19 mouse cellular contexts compared by ENCODE assay signal in the genomic region with DNA sequence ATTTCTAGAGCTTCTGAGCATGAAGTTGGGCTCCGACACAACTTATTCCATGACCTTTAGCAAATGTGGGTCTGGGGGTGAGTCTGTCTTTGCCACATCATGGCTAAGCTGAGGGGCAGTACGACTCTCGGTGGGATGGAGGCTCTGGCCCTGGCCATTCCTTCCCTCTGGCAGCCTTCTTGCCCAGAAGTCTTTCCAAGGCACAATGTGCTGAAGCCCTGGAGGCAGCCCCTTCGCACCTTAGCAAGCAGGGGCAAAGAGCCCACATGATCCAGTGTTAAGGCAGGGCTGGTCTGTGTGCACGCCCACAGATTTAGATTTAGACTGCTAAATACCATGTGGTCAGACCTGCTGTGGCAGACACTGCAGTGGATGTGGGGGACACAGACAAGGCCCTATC. TPM values are rescaled to one million over a fixed set of nuclear protein-coding genes. Genes with fewer than 3 reads are reported as not detected.
DNase-seq lines count a peak whose midpoint lies in the region; ATAC-seq lines count a peak whose summit lies in the region.
"Had no signal": no experiment of that assay in that cellular context is flagged by ENCODE, and none has a peak within 500 bp of the region (broad histone marks: within the 10 kb centered on the region; RNA-seq: fewer than 3 reads in every experiment).

No protein-coding gene starts in this region.

- H3K9me3 ChIP-seq in embryonic facial prominence, embryonic 13.5 days: no peaks in the 10 kb centered on the region
- no peaks in the 10 kb centered on the region for H3K9me3 ChIP-seq in embryonic facial prominence, embryonic 10.5 days
- H3K9me3 ChIP-seq in heart, embryonic 15.5 days (replicated peaks): no peaks in the 10 kb centered on the region
- no peaks in the 10 kb centered on the region for H3K9me3 ChIP-seq in liver, embryonic 13.5 days (replicated peaks)
- no peaks in the 10 kb centered on the region for H3K9me3 ChIP-seq in liver, embryonic 12.5 days (replicated peaks)
- H3K9me3 ChIP-seq in neural tube, embryonic 14.5 days (ENCODE audit: control insufficient read depth, low read length): no peaks in the 10 kb centered on the region
- H3K9me3 ChIP-seq in neural tube, embryonic 15.5 days (replicated peaks): no peaks in the 10 kb centered on the region

- H3K27ac ChIP-seq in embryonic facial prominence, embryonic 13.5 days: no peak overlapping the region
- H3K27ac ChIP-seq in embryonic facial prominence, embryonic 10.5 days (replicated peaks): no peak overlapping the region
- H3K27ac ChIP-seq in heart, embryonic 15.5 days: no peak overlapping the region
- 0 out of 2 replicates have a peak overlapping the region, but pooled peaks have one; percentile 79 for H3K27ac ChIP-seq in liver, embryonic 13.5 days
- no peak overlapping the region for H3K27ac ChIP-seq in liver, embryonic 12.5 days
- no peak overlapping the region for H3K27ac ChIP-seq in neural tube, embryonic 14.5 days (ENCODE audit: low read depth, low read length)
- H3K27ac ChIP-seq in neural tube, embryonic 15.5 days (replicated peaks): no peak overlapping the region; the same call in 1 of the 2 replicates
- H3K27ac ChIP-seq: stomach, postnatal 0 days had no signal

- intact Hi-C loops in heart, postnatal 10 days (cut with DNase I): loop anchor here (1.0 kb wide), 1 partner anchor 34 kb away; no protein-coding TSS in a partner anchor

- no peak overlapping the region for H3K4me2 ChIP-seq in embryonic facial prominence, embryonic 13.5 days
- H3K4me2 ChIP-seq in heart, embryonic 15.5 days: peak overlapping the region; percentile 12; the same call in 1 of the 2 replicates
- peak overlapping the region; percentile 19 for H3K4me2 ChIP-seq in liver, embryonic 13.5 days
- no peak overlapping the region for H3K4me2 ChIP-seq in liver, embryonic 12.5 days
- no peak overlapping the region for H3K4me2 ChIP-seq in neural tube, embryonic 14.5 days (ENCODE audit: low read depth, low read length)
- H3K4me2 ChIP-seq in neural tube, embryonic 15.5 days: no peak overlapping the region

- H3K36me3 ChIP-seq in embryonic facial prominence, embryonic 13.5 days: no peaks in the 10 kb centered on the region
- 0 out of 2 replicates have a peak, but pooled peaks cover 3% of the 10 kb centered on the region for H3K36me3 ChIP-seq in embryonic facial prominence, embryonic 10.5 days (replicated peaks)
- H3K36me3 ChIP-seq in heart, embryonic 15.5 days: peaks cover 6% of the 10 kb centered on the region
- H3K36me3 ChIP-seq in liver, embryonic 13.5 days: peaks cover 23% of the 10 kb centered on the region
- H3K36me3 ChIP-seq in liver, embryonic 12.5 days: peaks cover 28% of the 10 kb centered on the region
- H3K36me3 ChIP-seq in neural tube, embryonic 14.5 days (ENCODE audit: control insufficient read depth, insufficient read depth, low read length): no peaks in the 10 kb centered on the region
- H3K36me3 ChIP-seq in neural tube, embryonic 15.5 days: 0 out of 2 replicates have a peak, but pooled peaks cover 3% of the 10 kb centered on the region

- peaks cover 20% of the 10 kb centered on the region; the same call in 1 of the 2 replicates for H3K4me1 ChIP-seq in embryonic facial prominence, embryonic 13.5 days
- H3K4me1 ChIP-seq in embryonic facial prominence, embryonic 10.5 days: peaks cover 13% of the 10 kb centered on the region
- H3K4me1 ChIP-seq in heart, embryonic 15.5 days (replicated peaks): peaks cover 28% of the 10 kb centered on the region
- peaks cover 52% of the 10 kb centered on the region for H3K4me1 ChIP-seq in liver, embryonic 13.5 days (replicated peaks)
- H3K4me1 ChIP-seq in liver, embryonic 12.5 days: peaks cover 54% of the 10 kb centered on the region
- no peaks in the 10 kb centered on the region for H3K4me1 ChIP-seq in neural tube, embryonic 14.5 days (ENCODE audit: control insufficient read depth, insufficient read depth, low read length)
- H3K4me1 ChIP-seq in neural tube, embryonic 15.5 days: peaks cover 8% of the 10 kb centered on the region

- no peak for ATAC-seq in embryonic facial prominence, embryonic 13.5 days (ENCODE audit: insufficient number of reproducible peaks, insufficient read depth, low FRiP score, low TSS enrichment, low read depth)
- no peak for ATAC-seq in heart, embryonic 15.5 days (replicated peaks; ENCODE audit: insufficient number of reproducible peaks, insufficient read depth, low FRiP score, low read depth)
- ATAC-seq in liver, embryonic 13.5 days (ENCODE audit: low read depth): no peak
- no peak for ATAC-seq in liver, embryonic 12.5 days
- ATAC-seq in neural tube, embryonic 14.5 days (ENCODE audit: low read depth): 0 out of 2 replicates have a peak, but pooled peaks have one; percentile 24
- ATAC-seq in neural tube, embryonic 15.5 days (ENCODE audit: low FRiP score): no peak

- WGBS in embryonic facial prominence, embryonic 13.5 days: 77% methylated on average over 5 of the region's 5 CpGs
- 82% methylated on average over 5 of the region's 5 CpGs for WGBS in embryonic facial prominence, embryonic 10.5 days
- WGBS in heart, embryonic 15.5 days: 75% methylated on average over 5 of the region's 5 CpGs
- 82% methylated on average over 5 of the region's 5 CpGs for WGBS in liver, embryonic 13.5 days (ENCODE audit: insufficient replicate concordance)
- 75% methylated on average over 5 of the region's 5 CpGs for WGBS in liver, embryonic 12.5 days (ENCODE audit: insufficient replicate concordance)
- 84% methylated on average over 5 of the region's 5 CpGs for WGBS in neural tube, embryonic 14.5 days
- WGBS in neural tube, embryonic 15.5 days: 85% methylated on average over 5 of the region's 5 CpGs

- DNase-seq in embryonic facial prominence, embryonic 10.5 days (ENCODE audit: low spot score): no peak
- no peak for DNase-seq in heart, postnatal 10 days
- no peak for DNase-seq in liver, embryonic 13.5 days

- H3K27me3 ChIP-seq in embryonic facial prominence, embryonic 13.5 days: no peaks in the 10 kb centered on the region
- H3K27me3 ChIP-seq in embryonic facial prominence, embryonic 10.5 days (replicated peaks; ENCODE audit: low read depth, poor library complexity, severe bottlenecking): no peaks in the 10 kb centered on the region
- no peaks in the 10 kb centered on the region for H3K27me3 ChIP-seq in heart, embryonic 15.5 days
- no peaks in the 10 kb centered on the region for H3K27me3 ChIP-seq in liver, embryonic 13.5 days
- H3K27me3 ChIP-seq in liver, embryonic 12.5 days (replicated peaks): no peaks in the 10 kb centered on the region
- no peaks in the 10 kb centered on the region for H3K27me3 ChIP-seq in neural tube, embryonic 14.5 days (ENCODE audit: control insufficient read depth, insufficient read depth, low read length)
- H3K27me3 ChIP-seq in neural tube, embryonic 15.5 days (replicated peaks): no peaks in the 10 kb centered on the region
- H3K27me3 ChIP-seq: CH12.LX had no signal

- H3K4me3 ChIP-seq in embryonic facial prominence, embryonic 13.5 days: no peak overlapping the region
- no peak overlapping the region for H3K4me3 ChIP-seq in embryonic facial prominence, embryonic 10.5 days
- no peak overlapping the region for H3K4me3 ChIP-seq in heart, embryonic 15.5 days
- H3K4me3 ChIP-seq in liver, embryonic 13.5 days (replicated peaks): no peak overlapping the region
- no peak overlapping the region for H3K4me3 ChIP-seq in liver, embryonic 12.5 days
- no peak overlapping the region for H3K4me3 ChIP-seq in neural tube, embryonic 14.5 days (ENCODE audit: low read depth, low read length)
- H3K4me3 ChIP-seq in neural tube, embryonic 15.5 days (replicated peaks): no peak overlapping the region
- H3K4me3 ChIP-seq: erythroblast, embryonic 14.5 days had no signal

- H3K9ac ChIP-seq in embryonic facial prominence, embryonic 13.5 days: 0 out of 2 replicates have a peak overlapping the region, but pooled peaks have one; percentile 36
- no peak overlapping the region for H3K9ac ChIP-seq in heart, embryonic 15.5 days
- peak overlapping the region; percentile 44; the same call in 1 of the 2 replicates for H3K9ac ChIP-seq in liver, embryonic 13.5 days
- H3K9ac ChIP-seq in liver, embryonic 12.5 days: no peak overlapping the region; the same call in 1 of the 2 replicates
- no peak overlapping the region for H3K9ac ChIP-seq in neural tube, embryonic 14.5 days (replicated peaks; ENCODE audit: low read depth, low read length)
- no peak overlapping the region for H3K9ac ChIP-seq in neural tube, embryonic 15.5 days (replicated peaks)

RNA-seq across cellular contexts. Expression of gene C130050O18Rik, which starts 6.3 kb away (rescaled TPM):
- 3.1 and 3.5 TPM in 2 replicates for polyA plus RNA-seq in embryonic facial prominence, embryonic 13.5 days (2015; fragmentation: Nextera tagmentation; extraction: Ambion mirVana)
- polyA plus RNA-seq in embryonic facial prominence, embryonic 10.5 days (2016; fragmentation: Nextera tagmentation; extraction: Ambion mirVana): 0.16 and 0.26 TPM in 2 replicates
- polyA plus RNA-seq in heart, embryonic 15.5 days (2015; fragmentation: Nextera tagmentation; extraction: Ambion mirVana): 0.63 and 0.76 TPM in 2 replicates
- total RNA-seq in heart, postnatal 10 days (2021): under 1 TPM; 0.74 to 0.93 TPM
- 0.89 and 1.1 TPM in 2 replicates for polyA plus RNA-seq in liver, embryonic 13.5 days (2015; fragmentation: Nextera tagmentation; extraction: Ambion mirVana)
- 0.72 and 0.75 TPM in 2 replicates for polyA plus RNA-seq in liver, embryonic 12.5 days (2016; fragmentation: Nextera tagmentation; extraction: Ambion mirVana)
- 0.17 and 0.23 TPM in 2 replicates for polyA plus RNA-seq in neural tube, embryonic 14.5 days (2014; fragmentation: Nextera tagmentation; extraction: Ambion mirVana)
- polyA plus RNA-seq in neural tube, embryonic 15.5 days (2015; fragmentation: Nextera tagmentation; extraction: Ambion mirVana): 0.47 and 0.64 TPM in 2 replicates
- total RNA-seq: CH12.LX had no signal
- polyA plus RNA-seq: erythroblast, embryonic 14.5 days had no signal

RNA-seq across cellular contexts. Expression of gene Gpr146, which starts 21.3 kb away (rescaled TPM):
- 1.7 and 2.5 TPM in 2 replicates for polyA plus RNA-seq in embryonic facial prominence, embryonic 13.5 days (2015; fragmentation: Nextera tagmentation; extraction: Ambion mirVana)
- 1.7 and 2.5 TPM in 2 replicates for polyA plus RNA-seq in embryonic facial prominence, embryonic 10.5 days (2016; fragmentation: Nextera tagmentation; extraction: Ambion mirVana)
- 14.0 and 14.7 TPM in 2 replicates for polyA plus RNA-seq in heart, embryonic 15.5 days (2015; fragmentation: Nextera tagmentation; extraction: Ambion mirVana)
- total RNA-seq in heart, postnatal 10 days (2021): 10 to 100 TPM; 33.7 to 37.2 TPM
- 18.8 and 20.2 TPM in 2 replicates for polyA plus RNA-seq in liver, embryonic 13.5 days (2015; fragmentation: Nextera tagmentation; extraction: Ambion mirVana)
- polyA plus RNA-seq in liver, embryonic 12.5 days (2016; fragmentation: Nextera tagmentation; extraction: Ambion mirVana): 18.3 and 19.3 TPM in 2 replicates
- polyA plus RNA-seq in neural tube, embryonic 14.5 days (2014; fragmentation: Nextera tagmentation; extraction: Ambion mirVana): 1.8 and 2.2 TPM in 2 replicates
- polyA plus RNA-seq in neural tube, embryonic 15.5 days (2015; fragmentation: Nextera tagmentation; extraction: Ambion mirVana): 2.6 and 3.0 TPM in 2 replicates

RNA-seq across cellular contexts. Expression of gene Gper1, which starts 24.2 kb away (rescaled TPM):
- polyA plus RNA-seq in embryonic facial prominence, embryonic 13.5 days (2015; fragmentation: Nextera tagmentation; extraction: Ambion mirVana): 1.2 and 1.6 TPM in 2 replicates
- polyA plus RNA-seq in embryonic facial prominence, embryonic 10.5 days (2016; fragmentation: Nextera tagmentation; extraction: Ambion mirVana): 0.33 and 0.46 TPM in 2 replicates
- polyA plus RNA-seq in heart, embryonic 15.5 days (2015; fragmentation: Nextera tagmentation; extraction: Ambion mirVana): 1.5 and 5.4 TPM in 2 replicates
- total RNA-seq in heart, postnatal 10 days (2021): 1 to 10 TPM; 2.5 to 2.6 TPM
- polyA plus RNA-seq in liver, embryonic 13.5 days (2015; fragmentation: Nextera tagmentation; extraction: Ambion mirVana): 0.17 and 0.31 TPM in 2 replicates
- polyA plus RNA-seq in liver, embryonic 12.5 days (2016; fragmentation: Nextera tagmentation; extraction: Ambion mirVana): 0.39 and 0.51 TPM in 2 replicates
- polyA plus RNA-seq in neural tube, embryonic 14.5 days (2014; fragmentation: Nextera tagmentation; extraction: Ambion mirVana): 6.2 and 9.5 TPM in 2 replicates
- polyA plus RNA-seq in neural tube, embryonic 15.5 days (2015; fragmentation: Nextera tagmentation; extraction: Ambion mirVana): 7.8 and 9.6 TPM in 2 replicates
- total RNA-seq: granulocyte monocyte progenitor cell, adult 5-6 weeks; megakaryocyte progenitor cell, adult 5-6 weeks had no signal
- polyA plus RNA-seq: erythroblast, embryonic 14.5 days had no signal

RNA-seq across cellular contexts. Expression of gene Cyp2w1, which starts 46.4 kb away (rescaled TPM):
- polyA plus RNA-seq in embryonic facial prominence, embryonic 13.5 days (2015; fragmentation: Nextera tagmentation; extraction: Ambion mirVana): 12.8 and 17.0 TPM in 2 replicates
- polyA plus RNA-seq in embryonic facial prominence, embryonic 10.5 days (2016; fragmentation: Nextera tagmentation; extraction: Ambion mirVana): not detected in 2 replicates
- 0.47 TPM in 1 of 2 replicates, not detected in the other for polyA plus RNA-seq in heart, embryonic 15.5 days (2015; fragmentation: Nextera tagmentation; extraction: Ambion mirVana)
- total RNA-seq in heart, postnatal 10 days (2021): not detected
- polyA plus RNA-seq in liver, embryonic 13.5 days (2015; fragmentation: Nextera tagmentation; extraction: Ambion mirVana): not detected in 2 replicates
- not detected in 2 replicates for polyA plus RNA-seq in liver, embryonic 12.5 days (2016; fragmentation: Nextera tagmentation; extraction: Ambion mirVana)
- polyA plus RNA-seq in neural tube, embryonic 14.5 days (2014; fragmentation: Nextera tagmentation; extraction: Ambion mirVana): not detected in 2 replicates
- polyA plus RNA-seq in neural tube, embryonic 15.5 days (2015; fragmentation: Nextera tagmentation; extraction: Ambion mirVana): 2.1 TPM in 1 of 2 replicates, not detected in the other
- total RNA-seq: adrenal gland, adult 18-20 months; CH12.LX; granulocyte monocyte progenitor cell, adult 5-6 weeks; layer of hippocampus, postnatal 25 days; left cerebral cortex, postnatal 14 days; megakaryocyte progenitor cell, adult 5-6 weeks; neutrophil, adult 5-6 weeks had no signal
- polyA plus RNA-seq: forebrain, embryonic 14.5 days; kidney, adult 2 months had no signal

RNA-seq across cellular contexts. Expression of gene Cox19, which starts 47.6 kb away (rescaled TPM):
- 88.4 and 108 TPM in 2 replicates for polyA plus RNA-seq in embryonic facial prominence, embryonic 13.5 days (2015; fragmentation: Nextera tagmentation; extraction: Ambion mirVana)
- 116 and 122 TPM in 2 replicates for polyA plus RNA-seq in embryonic facial prominence, embryonic 10.5 days (2016; fragmentation: Nextera tagmentation; extraction: Ambion mirVana)
- polyA plus RNA-seq in heart, embryonic 15.5 days (2015; fragmentation: Nextera tagmentation; extraction: Ambion mirVana): 69.7 and 77.3 TPM in 2 replicates
- total RNA-seq in heart, postnatal 10 days (2021): 10 to 100 TPM; 88.8 to 96.4 TPM
- 68.5 and 72.3 TPM in 2 replicates for polyA plus RNA-seq in liver, embryonic 13.5 days (2015; fragmentation: Nextera tagmentation; extraction: Ambion mirVana)
- polyA plus RNA-seq in liver, embryonic 12.5 days (2016; fragmentation: Nextera tagmentation; extraction: Ambion mirVana): 72.3 and 73.8 TPM in 2 replicates
- polyA plus RNA-seq in neural tube, embryonic 14.5 days (2014; fragmentation: Nextera tagmentation; extraction: Ambion mirVana): 108 and 113 TPM in 2 replicates
- 105 and 107 TPM in 2 replicates for polyA plus RNA-seq in neural tube, embryonic 15.5 days (2015; fragmentation: Nextera tagmentation; extraction: Ambion mirVana)

Comparison
In these comparisons a context has a peak if more than half of its experiments do, and no peak if none do; other contexts are left out.
1. H3K4me2 ChIP-seq: peak in heart, embryonic 15.5 days (single experiment) and liver, embryonic 13.5 days (single experiment); none in embryonic facial prominence, embryonic 13.5 days (single experiment), liver, embryonic 12.5 days (single experiment), neural tube, embryonic 14.5 days (single experiment) and neural tube, embryonic 15.5 days (single experiment).
2. H3K9ac ChIP-seq: peak in embryonic facial prominence, embryonic 13.5 days (single experiment) and liver, embryonic 13.5 days (single experiment); none in heart, embryonic 15.5 days (single experiment), liver, embryonic 12.5 days (single experiment), neural tube, embryonic 14.5 days (single experiment) and neural tube, embryonic 15.5 days (single experiment).